Mouse (Mus musculus): Measurements from ENCODE around the gene A530016L24Rik. TPM values are rescaled to one million over a fixed set of nuclear protein-coding genes. Genes with fewer than 3 reads are reported as not detected.
A peak's percentile ranks its signal among the peaks of the same experiment; 100 is the strongest.

Gene A530016L24Rik
- total RNA-seq, 1 experiment from 2014 or later, result not detected

DNA sequence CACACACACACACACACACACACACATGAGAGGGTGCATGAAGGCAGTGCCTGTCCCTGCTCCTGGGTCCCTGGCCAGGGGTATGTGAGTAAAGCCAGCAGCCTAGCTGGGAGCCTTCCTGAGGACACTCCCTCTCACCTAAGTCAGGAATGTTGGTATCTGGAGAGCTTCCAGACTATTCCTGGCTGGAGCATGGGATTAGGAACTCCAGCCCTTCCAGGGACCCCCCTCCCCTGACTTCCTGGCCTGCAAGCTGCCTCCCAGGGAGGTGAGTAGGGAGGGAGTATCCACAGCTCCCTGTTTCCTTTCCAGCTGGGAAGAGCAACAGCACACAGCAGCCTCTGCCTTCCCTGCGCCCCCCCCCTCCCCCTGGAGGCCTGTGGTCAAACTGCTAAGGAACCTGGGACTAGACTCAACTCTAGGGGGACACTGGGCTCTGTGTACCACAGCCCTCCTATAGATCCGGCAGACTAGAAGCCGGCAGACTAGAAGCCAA, 1.2 kb downstream of the A530016L24Rik start:
- no peak for ATAC-seq (replicated peaks in 1 of 2; ENCODE audit: insufficient read depth in 1 of 2, low FRiP score in 2 of 2, low TSS enrichment in 1 of 2, low read depth in 1 of 2, poor library complexity in 2 of 2, severe bottlenecking in 2 of 2)

DNA sequence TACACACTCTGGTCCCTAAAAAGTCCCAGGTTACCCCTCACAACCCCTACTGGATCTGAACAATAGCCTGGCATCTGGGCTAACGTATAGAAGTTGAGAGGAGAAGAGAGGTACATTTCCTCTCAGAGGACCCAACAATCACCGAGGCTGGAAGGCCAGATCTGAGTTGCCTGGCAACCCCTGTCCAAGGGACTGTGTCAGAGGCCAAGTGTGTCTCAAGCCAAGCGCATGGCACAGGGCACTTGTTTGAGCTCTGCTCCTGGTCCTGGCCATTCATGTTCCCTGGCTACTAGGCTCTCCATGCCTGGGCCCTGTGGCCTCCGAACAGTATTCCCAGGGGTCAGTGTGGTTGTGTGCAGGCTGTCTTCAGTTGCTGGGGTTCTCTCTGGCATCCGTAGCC, 6.9 kb downstream of the A530016L24Rik start:
- ATAC-seq (replicated peaks in 1 of 2; ENCODE audit: insufficient read depth in 1 of 2, low FRiP score in 2 of 2, low TSS enrichment in 1 of 2, low read depth in 1 of 2, poor library complexity in 2 of 2, severe bottlenecking in 2 of 2), result no peak

DNA sequence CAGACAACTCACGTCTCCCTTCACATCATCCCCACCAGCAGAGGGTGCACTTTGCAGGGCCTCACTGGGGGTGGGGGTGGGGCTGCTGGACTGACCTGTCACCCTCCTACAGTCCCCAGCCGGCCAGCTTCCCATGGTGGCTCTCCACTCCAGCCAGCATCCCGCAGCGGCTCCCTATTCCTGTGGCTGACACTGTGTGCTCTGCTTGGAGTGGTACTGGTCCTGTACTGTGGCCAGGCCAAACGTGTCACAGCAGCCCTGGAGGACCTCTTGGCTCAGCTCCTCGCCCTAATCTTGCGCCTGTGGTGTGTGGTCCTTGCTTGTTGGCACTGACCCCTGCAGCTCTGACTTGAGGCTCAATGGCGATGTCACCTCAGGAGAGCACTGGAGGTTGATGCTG, 8.5 kb downstream of the A530016L24Rik start:
- no peak for ATAC-seq (replicated peaks in 1 of 2; ENCODE audit: insufficient read depth in 1 of 2, low FRiP score in 2 of 2, low TSS enrichment in 1 of 2, low read depth in 1 of 2, poor library complexity in 2 of 2, severe bottlenecking in 2 of 2)

DNA sequence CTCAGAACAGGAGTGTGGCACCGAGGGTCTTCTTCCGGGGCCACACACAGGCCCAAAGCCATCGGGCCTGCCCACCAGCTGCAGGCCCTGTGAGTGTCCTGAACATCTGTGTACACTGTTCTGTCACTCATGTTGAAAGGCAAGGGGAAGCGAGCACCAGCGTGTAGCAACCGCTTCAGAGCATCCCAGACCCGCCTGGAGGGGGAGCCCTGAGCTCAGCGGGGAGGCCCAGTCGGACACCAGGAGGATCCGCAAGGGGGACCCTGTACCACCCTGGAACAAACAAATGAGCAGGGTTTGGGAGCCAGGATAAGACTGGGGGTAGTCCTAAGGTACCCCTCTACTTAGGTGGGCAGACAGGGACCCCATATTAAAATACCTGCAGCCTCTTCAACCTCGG, 9.4 kb downstream of the A530016L24Rik start:
- ATAC-seq (replicated peaks in 1 of 2; ENCODE audit: insufficient read depth in 1 of 2, low FRiP score in 2 of 2, low TSS enrichment in 1 of 2, low read depth in 1 of 2, poor library complexity in 2 of 2, severe bottlenecking in 2 of 2), result peak in 1 of 2 experiments; percentile 36; a peak in 2 of 4 replicates

DNA sequence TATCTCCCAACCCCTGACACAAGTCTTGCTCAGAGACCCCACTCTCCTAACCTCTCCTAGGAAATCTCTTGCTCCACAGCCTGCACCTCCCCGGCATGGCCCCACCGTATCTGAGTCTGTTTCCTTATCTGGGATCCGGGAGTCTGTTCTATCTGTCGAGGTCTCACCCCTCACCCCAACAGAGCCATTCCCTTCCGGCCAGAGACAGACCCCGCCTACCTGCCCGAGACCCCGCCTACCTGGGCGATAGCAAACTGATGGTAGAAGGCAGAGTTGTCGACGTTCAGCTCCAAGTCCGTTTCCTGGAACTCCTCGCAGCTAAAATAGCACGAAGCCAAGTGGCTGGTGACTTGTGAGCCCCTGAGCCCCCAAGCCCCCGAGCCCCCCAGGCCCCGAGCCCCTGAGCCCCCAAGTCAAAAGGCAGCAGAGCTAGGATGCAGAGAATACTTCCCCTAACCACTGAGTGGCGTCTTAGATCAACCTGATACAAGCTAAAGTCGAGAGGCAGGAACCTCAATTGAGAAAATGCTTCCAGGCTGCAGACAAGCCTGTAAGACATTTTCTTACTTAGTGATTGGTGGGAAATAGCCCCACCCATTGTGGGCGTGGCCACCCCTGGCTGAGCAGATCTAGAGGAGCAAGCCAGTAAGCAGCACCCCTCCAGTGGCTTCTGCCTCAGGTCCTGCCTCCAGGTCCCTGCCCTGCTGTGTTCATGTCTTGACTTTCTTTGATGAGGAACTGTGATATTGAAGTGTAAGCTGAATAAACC, 13.9 kb downstream of the A530016L24Rik start:
- no peak for ATAC-seq (replicated peaks in 1 of 2; ENCODE audit: insufficient read depth in 1 of 2, low FRiP score in 2 of 2, low TSS enrichment in 1 of 2, low read depth in 1 of 2, poor library complexity in 2 of 2, severe bottlenecking in 2 of 2)

DNA sequence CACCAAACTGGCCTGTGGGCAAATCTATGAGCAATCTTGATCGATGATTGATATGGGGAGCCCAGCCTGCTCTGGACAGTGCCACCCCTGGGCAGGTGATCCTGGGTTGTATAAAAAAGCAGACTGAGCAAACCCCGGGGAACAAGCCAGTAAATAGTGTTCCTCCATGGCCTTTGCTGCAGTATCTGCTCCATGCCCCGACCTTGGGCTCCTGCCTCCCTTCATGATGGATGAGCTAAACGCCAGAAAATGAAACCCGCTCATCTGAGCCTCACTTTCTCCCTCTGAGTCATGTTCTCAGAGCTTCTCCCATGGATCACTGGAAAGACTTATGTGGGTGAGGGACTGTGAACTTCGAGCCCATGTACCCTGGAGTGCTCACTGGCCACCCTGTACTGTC, 17.0 kb downstream of the A530016L24Rik start:
- no peak for ATAC-seq (replicated peaks in 1 of 2; ENCODE audit: insufficient read depth in 1 of 2, low FRiP score in 2 of 2, low TSS enrichment in 1 of 2, low read depth in 1 of 2, poor library complexity in 2 of 2, severe bottlenecking in 2 of 2)

DNA sequence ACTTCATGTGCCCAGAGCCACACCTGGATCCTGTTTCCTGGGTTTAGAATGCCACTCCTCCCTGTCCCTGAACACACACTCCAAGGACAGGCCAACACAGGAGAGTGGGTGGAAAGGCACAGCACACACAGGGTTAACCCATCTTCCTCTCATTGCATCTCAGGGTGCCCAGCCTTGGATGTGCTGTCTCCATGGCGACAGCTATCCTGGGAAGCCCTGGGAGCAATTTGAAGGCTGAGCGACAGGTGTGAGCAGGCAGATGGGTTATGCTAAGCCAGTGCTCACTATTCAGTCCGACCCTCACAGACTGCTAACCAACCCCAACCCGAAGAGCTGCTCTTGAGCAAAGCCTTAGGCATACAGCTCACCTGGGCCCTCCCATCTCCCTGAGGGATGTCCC, 18.0 kb downstream of the A530016L24Rik start:
- ATAC-seq (replicated peaks in 1 of 2; ENCODE audit: insufficient read depth in 1 of 2, low FRiP score in 2 of 2, low TSS enrichment in 1 of 2, low read depth in 1 of 2, poor library complexity in 2 of 2, severe bottlenecking in 2 of 2), result no peak

DNA sequence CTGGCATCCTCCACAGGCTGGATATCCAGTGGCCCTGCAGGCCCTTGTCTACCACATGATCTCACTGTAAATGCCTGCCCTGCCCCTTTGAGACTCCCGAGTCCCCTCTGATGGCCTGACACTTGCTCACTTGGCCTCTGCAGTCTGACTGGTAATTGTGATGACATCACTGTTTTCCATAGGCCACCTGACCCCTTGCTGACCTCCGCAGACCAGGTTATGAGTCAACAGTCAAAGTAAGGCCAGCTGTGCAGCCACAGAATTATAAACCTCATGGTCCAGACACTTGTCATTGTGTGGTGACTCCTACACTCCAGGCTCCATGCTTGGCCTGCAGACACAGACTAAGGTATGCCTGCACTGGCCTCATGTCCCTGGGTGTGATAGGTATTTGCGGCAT, 18.7 kb downstream of the A530016L24Rik start:
- no peak for ATAC-seq (replicated peaks in 1 of 2; ENCODE audit: insufficient read depth in 1 of 2, low FRiP score in 2 of 2, low TSS enrichment in 1 of 2, low read depth in 1 of 2, poor library complexity in 2 of 2, severe bottlenecking in 2 of 2)

DNA sequence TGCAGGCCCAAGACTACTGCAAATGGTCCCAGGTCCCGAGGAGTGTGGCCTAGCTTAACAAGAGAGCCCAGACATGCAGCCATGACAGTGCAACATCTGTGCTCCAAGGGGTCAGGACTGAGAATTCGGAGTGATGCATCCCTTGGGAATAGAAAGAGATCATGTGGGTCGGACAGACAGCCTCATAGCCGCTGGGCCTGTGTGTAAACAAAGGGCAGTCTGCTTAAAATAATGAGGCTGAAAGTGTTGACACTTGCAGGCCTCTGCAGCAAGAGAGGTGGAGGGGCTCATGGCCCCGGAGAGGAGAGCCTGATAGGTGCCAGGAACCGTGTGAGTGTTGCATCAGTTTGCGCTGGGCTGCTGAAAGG, 21.1 kb downstream of the A530016L24Rik start:
- no peak for ATAC-seq (replicated peaks in 1 of 2; ENCODE audit: insufficient read depth in 1 of 2, low FRiP score in 2 of 2, low TSS enrichment in 1 of 2, low read depth in 1 of 2, poor library complexity in 2 of 2, severe bottlenecking in 2 of 2)

DNA sequence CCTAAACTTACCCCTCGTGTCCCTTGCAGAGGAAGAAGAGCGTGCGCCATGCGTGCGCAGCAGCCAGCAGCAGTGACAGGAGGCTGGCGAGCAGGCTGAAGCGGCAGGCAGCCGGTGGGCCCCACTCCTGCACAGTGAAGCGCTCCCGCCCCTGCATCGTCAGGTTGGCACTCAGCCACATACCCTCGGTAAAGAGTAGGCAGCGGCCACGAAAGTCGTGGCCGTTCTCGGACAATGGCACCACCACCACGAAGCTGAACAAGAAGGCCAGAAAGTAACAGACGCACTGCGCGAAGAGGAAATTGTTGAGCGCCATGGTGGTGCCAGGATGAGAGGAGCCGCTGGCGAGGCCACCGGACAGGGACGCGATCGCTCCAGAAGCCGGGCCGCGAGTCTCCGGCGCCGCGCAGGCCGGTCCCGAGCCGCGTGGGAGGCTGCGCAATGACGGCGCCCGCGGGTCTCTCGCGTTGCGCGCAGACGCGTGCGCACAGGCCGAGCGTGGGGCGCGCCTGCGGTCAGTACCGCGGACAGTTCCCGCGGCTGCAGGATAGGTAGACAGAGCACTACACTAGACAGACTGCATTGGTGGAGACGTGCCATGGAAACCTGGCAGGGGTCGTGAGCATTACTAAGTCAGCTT, 21.6 kb downstream of the A530016L24Rik start:
- ATAC-seq (replicated peaks in 1 of 2; ENCODE audit: insufficient read depth in 1 of 2, low FRiP score in 2 of 2, low TSS enrichment in 1 of 2, low read depth in 1 of 2, poor library complexity in 2 of 2, severe bottlenecking in 2 of 2), result peak; percentile 27 to 55; a peak in 1 of 4 replicates

DNA sequence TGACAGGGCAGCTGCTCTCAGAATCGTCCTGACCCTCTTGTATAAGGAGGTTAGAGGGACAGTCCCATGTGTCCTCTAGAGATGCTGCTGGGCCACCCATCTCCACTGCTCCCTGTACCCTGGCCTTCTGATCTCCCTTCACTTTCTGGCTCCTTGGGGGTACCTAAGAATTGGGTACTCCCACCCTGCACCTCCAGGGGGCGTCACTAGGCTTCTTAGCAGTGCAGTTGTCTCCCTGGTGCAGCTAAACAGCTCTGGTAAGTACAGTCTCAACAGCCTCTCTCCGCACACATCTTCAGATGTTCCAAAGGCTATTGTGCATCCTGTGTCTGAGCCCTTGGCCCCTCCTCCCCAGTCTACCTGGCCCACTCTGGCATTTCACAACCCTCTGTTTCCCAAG, 25.6 kb downstream of the A530016L24Rik start:
- ATAC-seq (replicated peaks in 1 of 2; ENCODE audit: insufficient read depth in 1 of 2, low FRiP score in 2 of 2, low TSS enrichment in 1 of 2, low read depth in 1 of 2, poor library complexity in 2 of 2, severe bottlenecking in 2 of 2), result no peak

DNA sequence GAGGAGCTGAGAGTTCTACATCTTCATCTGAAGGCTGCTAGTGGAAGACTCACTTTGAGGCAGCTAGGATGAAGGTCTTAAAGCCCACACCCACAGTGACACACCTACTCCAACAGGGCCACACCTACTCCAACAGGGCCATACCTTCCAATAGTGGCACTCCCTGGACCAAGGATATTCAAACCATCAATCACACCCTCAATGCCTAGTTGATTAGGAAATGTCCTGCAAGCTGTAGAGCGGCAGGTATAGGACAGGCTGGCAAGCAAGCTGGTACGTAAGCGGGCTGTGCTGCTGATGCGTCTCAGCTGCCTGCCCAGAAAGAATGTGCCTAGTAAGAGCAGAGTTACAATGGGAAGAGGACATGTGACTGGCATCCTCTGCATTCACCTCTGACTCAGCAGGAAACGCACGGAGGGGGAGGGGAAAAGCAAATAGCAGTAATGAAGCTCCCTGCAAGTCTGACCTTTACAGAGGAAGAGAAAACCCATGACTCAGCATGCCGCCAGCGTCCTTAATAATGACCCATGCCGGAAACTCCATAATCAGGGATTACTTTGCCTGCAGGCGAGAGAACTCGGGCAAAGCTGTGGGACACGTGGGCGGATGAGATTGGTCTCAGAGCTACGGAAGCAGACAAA, 27.6 kb downstream of the A530016L24Rik start, which contains the start of gene Tmem179:
Tmem179 (minus strand) TSS at position 51 of the 641 bp plus-strand sequence.
- peak; percentile 32 to 49 for ATAC-seq (replicated peaks in 1 of 2; ENCODE audit: insufficient read depth in 1 of 2, low FRiP score in 2 of 2, low TSS enrichment in 1 of 2, low read depth in 1 of 2, poor library complexity in 2 of 2, severe bottlenecking in 2 of 2)

DNA sequence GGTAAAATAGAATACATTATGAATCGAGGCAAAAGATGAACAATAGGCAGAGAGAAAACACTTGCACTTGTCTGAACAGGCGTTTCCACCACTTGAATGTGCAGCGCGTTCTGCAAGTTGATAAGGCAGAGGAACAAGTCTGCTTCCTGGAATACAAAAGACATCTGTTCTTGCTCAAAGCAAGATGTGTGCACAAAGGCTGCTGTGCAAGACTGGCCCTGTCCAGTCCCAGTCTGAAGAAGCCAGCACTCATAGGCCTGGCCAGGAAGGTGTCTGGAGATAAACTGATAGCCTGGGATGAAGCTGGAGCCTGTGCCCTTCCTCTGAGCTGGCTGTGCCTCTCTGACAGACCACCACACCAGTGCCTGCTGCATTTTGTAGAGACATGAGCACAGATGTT, 28.9 kb downstream of the A530016L24Rik start:
- no peak for ATAC-seq (replicated peaks in 1 of 2; ENCODE audit: insufficient read depth in 1 of 2, low FRiP score in 2 of 2, low TSS enrichment in 1 of 2, low read depth in 1 of 2, poor library complexity in 2 of 2, severe bottlenecking in 2 of 2)

DNA sequence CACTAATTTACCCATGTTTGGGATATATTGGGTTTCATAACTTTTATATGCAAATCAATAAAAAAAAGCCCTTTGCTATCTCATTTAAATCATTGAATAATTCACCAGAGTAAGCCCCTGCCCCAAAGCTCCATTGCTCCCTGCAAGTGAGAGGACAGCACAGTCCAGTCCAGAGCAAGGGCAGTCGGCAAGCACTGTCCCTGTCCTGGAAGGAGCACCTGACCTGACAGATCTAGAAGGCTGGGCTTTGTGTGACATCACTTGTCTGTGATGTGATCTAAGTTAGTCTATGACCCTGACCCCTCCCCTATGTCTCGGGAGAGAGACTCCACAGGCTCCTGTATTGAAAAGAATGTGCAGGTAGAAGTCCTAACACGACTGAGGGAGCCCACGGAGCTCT, 44.5 kb downstream of the A530016L24Rik start:
- ATAC-seq (replicated peaks in 1 of 2; ENCODE audit: insufficient read depth in 1 of 2, low FRiP score in 2 of 2, low TSS enrichment in 1 of 2, low read depth in 1 of 2, poor library complexity in 2 of 2, severe bottlenecking in 2 of 2), result no peak

DNA sequence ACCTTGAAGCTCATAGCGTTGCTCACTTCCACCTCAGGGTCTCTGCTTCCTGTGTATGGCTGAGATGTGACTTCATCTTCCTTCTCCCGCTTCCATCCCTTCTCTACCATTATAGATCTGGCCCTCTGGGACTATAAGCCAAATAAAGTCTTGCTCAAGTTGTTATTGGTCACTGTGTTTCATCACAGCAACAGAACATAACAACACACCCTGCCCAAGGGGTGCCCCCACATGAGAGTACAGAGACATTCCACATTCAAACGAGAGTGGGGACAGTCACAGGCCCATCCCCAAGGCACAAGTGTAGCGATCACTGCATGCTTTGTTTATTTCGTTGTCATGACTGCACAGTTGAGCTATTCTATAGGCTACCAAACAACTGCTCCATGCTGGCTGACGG, 48.0 kb downstream of the A530016L24Rik start:
- no peak for ATAC-seq (replicated peaks in 1 of 2; ENCODE audit: insufficient read depth in 1 of 2, low FRiP score in 2 of 2, low TSS enrichment in 1 of 2, low read depth in 1 of 2, poor library complexity in 2 of 2, severe bottlenecking in 2 of 2)

DNA sequence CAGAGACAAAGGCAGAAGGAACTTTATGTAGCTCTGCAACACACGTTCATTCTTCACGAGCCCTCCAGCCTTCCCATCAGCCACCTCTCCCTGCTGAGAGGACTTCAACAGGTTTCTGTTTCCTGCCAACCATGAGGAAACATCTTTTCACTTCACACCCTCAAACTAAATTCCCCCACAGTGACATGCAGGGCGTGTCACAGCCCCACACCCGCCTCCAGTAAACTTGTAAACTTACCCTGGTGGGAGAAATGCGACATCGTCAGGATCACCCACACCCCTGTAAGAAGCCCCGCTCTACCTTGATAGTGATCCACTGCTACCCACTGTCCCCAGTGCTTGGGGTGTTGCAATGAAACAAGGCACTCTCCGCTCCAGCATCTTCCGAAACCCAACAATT, 49.1 kb downstream of the A530016L24Rik start:
- no peak for ATAC-seq (replicated peaks in 1 of 2; ENCODE audit: insufficient read depth in 1 of 2, low FRiP score in 2 of 2, low TSS enrichment in 1 of 2, low read depth in 1 of 2, poor library complexity in 2 of 2, severe bottlenecking in 2 of 2)

DNA sequence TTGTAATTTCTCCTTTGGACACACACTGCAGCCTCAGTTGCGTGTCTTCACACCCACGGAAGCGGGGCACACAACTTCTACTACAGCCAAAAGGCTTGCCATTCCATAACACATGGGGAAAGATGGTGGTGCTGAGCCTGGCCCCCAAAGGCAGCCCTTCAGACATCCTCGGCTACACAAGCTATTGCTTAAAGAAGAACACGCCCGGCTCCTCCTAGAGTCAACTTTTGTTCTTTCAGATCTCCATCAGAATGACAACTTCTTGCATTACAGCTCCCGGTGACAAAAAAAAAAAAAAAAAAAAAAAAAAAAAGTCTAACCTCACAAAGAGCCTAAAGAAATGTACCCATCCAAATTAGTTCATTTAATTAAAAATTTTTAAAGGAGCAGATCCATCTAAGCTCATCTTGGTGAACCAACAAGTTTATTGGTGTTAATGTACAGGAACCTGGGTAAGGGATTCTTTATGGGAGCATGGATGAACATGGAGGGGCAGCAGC, 50.3 kb downstream of the A530016L24Rik start:
- ATAC-seq (replicated peaks in 1 of 2; ENCODE audit: insufficient read depth in 1 of 2, low FRiP score in 2 of 2, low TSS enrichment in 1 of 2, low read depth in 1 of 2, poor library complexity in 2 of 2, severe bottlenecking in 2 of 2), result no peak

DNA sequence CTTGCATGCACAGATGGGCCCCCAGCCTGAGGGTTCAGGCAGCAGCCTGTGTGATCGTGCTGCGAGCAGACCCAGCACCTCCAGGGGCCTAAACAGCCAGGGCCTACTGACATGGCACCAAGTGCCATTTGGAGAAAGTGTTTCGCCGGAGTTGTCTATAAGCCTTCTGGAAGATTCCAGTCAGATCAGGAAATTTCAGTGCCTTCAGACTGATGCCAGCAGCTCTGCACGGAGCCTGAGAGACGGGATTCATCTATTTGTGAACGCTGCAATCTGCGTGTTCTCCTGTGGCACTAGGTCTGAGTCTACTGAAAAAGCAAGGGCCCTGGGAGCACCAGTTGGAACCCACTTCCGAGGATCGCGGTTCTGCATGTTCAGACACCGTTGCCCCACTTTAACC, 51.1 kb downstream of the A530016L24Rik start:
- ATAC-seq (replicated peaks in 1 of 2; ENCODE audit: insufficient read depth in 1 of 2, low FRiP score in 2 of 2, low TSS enrichment in 1 of 2, low read depth in 1 of 2, poor library complexity in 2 of 2, severe bottlenecking in 2 of 2), result no peak
